Mouse (Mus musculus) liver, embryonic 12.5 days (tissue): ENCODE measurements around the gene Tmem121b. TPM values are rescaled to one million over a fixed set of nuclear protein-coding genes. Genes with fewer than 3 reads are reported as not detected.

Experiments used
- polyA plus RNA-seq: library from polyadenylated mRNA; unstranded; fragments of >200 nt; fragmentation: Nextera tagmentation; extraction: Ambion mirVana; gene quantifications from 2 replicates; pipeline ENCODE4 v1.2.1, GENCODE M21; 2016

Gene Tmem121b
- polyA plus RNA-seq, 1 experiment from 2014 or later = 0.02 TPM

Other genes with a start within 250 kb of the Tmem121b start
- gene D330020A13Rik, start 199.4 kb downstream of the Tmem121b start, polyA plus RNA-seq = not detected in 2 replicates
- 0.23 and 0.25 TPM in 2 replicates for gene B4galnt3, start 199.2 kb downstream of the Tmem121b start, polyA plus RNA-seq
- gene Kdm5a, start 129.7 kb downstream of the Tmem121b start, polyA plus RNA-seq = 33.6 and 34.8 TPM in 2 replicates
- 20.5 and 21.7 TPM in 2 replicates for gene Ccdc77, start 129.4 kb downstream of the Tmem121b start, polyA plus RNA-seq
- gene Il17ra, start 30.6 kb downstream of the Tmem121b start, polyA plus RNA-seq = 13.3 and 14.8 TPM in 2 replicates
- 15.6 and 16.0 TPM in 2 replicates for gene Hdhd5, start 37.5 kb upstream of the Tmem121b start, polyA plus RNA-seq
- 8.8 and 10.4 TPM in 2 replicates for gene Cecr2, start 172.6 kb upstream of the Tmem121b start, polyA plus RNA-seq